Mouse (Mus musculus) kidney, postnatal 10 days (tissue): ENCODE measurements at regions not wholly inside any gene's neighbourhood (a gene's known extent, or its start where the extent isn't known, plus 50 kb on each side); places are given as distances from the start of the nearest gene placed in this dataset.

Experiments
- DNase-seq: peaks from one replicate; pipeline ENCODE4 v3.0.0; 2021; ENCODE audit warnings: mixed read lengths

DNA sequence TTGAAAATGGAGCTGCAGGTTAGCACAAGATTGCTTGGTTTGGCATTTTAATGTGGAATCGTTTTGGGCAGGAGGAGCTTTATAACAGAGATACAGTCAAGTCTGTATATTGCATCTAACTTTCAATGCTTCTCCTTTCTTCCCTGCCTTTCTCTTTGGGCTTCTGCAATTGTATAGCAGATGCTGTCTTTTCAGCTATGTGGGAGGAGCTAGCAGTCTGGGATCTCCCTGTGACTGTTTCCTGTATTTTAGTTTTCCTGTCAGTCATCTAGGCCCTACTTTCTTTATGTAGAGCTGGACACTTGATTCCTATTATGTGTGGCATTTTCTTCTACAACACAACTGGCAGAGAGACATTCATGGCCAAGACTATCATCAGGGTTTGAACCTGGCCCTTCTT, 313.5 kb downstream of the Bcl11a start:
- DNase-seq = no peak

DNA sequence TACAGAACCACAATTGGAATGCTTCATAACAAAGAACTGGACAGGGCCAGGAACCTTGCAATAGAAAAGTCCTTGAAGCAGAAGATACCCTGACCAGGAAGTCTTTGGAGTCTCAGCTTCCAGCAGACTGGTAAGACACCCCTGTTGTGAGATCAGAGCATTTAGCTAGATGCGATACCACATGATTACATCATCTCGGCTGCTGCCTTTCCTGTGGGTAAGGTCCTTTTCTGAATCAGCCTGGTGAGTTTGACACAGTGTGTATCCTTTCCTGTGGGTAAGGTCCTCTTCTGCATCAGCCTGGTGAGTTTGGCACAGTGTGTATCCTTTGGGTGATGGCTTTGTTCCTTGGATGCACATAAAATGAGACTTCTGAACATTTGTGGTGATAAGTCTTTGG, 317.6 kb downstream of the Bcl11a start:
- no peak for DNase-seq

GRCm38 (mm10) chr11:24396911-24397310, 319.1 kb downstream of the Bcl11a start:
- no peak for DNase-seq

- no peak for DNase-seq
These were observed 319.9 kb downstream of the Bcl11a start for GRCm38 (mm10) chr11:24397710-24398109.

- DNase-seq = no peak
These were observed 323.3 kb downstream of the Bcl11a start for GRCm38 (mm10) chr11:24401151-24401550.

- DNase-seq = no peak
These were observed 324.3 kb downstream of the Bcl11a start for GRCm38 (mm10) chr11:24402127-24402526.

DNA sequence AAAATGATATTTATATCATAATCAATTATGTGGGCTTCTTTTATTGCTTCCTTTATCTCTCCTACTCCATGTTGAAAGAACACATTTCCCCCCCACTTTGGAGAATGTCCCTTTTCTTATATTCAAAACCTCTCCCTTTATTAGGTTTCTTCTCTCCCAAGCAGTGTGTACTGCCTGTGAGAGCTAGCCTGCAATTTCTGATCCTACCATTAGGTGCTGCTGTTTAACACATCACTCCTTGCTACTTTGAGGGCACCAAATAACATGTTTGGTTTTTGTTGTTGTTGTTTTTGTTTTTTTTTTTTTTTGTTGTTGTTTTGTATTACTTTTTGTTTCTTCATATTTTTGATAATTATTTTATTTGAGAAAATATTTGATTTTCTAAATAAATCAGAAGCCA, 336.9 kb downstream of the Bcl11a start:
- no peak for DNase-seq

DNA sequence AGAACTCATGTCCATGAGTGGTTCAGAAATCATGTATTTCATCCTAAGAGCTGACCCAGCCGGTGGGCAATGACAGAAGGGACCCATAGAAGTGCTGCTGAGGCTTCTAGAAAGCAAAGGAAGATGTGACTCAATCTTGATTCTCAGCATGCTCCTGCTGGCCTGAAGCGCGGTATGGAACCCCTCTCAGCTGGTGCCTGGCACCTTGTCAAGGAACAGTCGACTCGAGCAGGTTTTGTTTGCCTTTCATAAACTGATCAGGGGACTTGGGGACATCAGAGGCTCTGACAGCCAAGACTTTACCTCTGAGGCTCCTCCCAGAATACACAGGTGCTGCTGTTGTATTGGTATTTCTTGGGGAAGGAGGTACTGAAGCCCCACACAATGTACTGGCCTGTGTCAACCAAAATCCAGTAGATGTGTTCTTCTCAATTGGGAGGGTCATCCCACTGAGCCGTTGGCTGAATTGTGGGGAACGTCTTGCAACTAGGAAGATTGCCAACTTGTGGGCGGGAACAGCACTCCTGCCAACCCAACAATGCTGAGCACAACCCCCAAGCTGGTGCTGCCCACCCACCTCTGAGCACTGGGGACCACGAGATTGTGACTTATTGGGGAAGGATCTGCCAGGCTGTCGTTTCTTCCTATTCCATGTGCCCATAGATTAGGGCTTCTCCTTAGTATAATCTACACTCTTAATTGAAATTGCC, 344.4 kb downstream of the Bcl11a start:
- no peak for DNase-seq

- DNase-seq = no peak
These were observed 345.4 kb downstream of the Bcl11a start for GRCm38 (mm10) chr11:24423278-24423677.

DNA sequence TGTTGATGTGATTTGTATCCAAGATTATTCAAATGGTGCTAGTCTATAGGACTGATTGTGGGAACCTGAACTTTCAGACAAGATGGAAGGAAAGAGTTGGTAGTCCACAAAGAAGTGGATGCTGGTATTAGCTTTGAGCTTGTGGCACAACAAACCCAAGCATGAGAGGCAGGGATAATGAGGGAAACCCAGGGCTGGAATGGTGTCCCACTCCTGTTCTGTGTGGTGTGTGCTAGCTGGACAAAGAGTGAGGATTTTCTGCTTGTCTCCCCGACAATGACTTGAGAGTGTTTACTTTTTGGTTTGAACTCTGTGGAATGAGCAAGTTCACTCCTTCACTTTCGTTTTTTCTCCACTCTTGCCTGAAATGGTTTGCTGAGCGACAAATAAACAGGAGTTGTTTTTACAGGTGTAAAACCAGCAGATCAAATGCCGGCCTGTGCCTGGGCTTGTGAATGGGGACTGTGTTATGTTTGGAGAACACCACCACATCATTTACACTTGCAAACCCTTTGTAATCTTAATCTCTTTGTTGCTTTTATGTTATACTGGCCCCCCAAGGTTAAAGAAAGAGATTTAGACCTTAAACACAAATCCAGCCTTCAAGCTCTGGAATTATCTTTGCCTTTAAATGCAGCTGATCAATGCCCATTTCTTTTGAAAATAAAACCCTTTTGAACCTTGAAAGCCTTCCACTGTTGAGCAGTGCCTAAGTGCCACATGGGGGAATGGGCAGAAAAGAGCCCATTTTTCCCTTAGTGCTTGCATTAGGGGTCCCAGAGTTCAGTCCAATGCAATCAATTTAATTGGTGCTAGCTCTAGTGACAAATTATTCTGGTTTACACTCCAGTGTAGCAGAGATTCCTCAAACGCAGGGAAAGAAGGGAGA, 349.4 kb downstream of the Bcl11a start:
- no peak for DNase-seq

- DNase-seq = no peak
These were observed 370.8 kb downstream of the Bcl11a start for GRCm38 (mm10) chr11:24448608-24449007.

- DNase-seq = no peak
These were observed 374.4 kb downstream of the Bcl11a start for GRCm38 (mm10) chr11:24452267-24452666.

DNA sequence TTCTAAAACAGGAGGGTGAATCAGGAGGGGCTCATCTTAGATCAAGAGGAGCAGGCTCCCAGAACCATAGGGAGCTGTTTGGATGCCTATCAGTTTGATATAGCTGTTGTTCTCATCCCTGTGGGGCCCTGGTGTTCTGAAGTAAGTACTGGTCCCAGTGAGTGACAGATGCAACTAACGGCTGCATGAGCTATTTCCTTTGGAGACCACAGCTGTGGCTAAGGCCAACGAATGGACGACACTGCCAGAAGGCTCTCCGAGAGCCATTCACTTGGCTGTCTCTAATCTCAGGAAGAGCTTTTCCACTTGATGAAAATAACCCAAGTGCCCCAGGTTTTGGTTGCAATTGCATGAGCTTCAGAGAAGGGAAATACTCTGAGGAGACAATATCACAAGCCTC, 386.8 kb downstream of the Bcl11a start:
- DNase-seq = no peak

DNA sequence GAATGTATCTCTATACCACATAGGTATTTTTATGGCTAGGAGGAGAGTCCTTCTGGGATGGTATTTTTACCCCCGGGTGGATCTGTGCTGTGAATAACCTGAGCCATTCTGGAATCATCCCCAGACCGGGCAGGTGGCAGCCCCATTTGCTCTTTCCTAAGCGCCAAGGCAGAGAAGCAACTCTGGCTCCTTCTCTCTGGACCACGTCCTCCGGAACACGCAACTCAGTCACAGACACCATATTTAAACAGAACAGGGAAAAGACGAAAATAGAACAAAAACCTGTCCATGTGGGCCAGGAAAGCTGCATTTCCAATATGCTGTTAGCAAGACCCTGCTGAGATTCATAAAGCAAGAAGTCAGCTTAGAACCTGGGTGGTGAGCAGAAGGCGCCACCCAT, 389.6 kb downstream of the Bcl11a start:
- no peak for DNase-seq

- no peak for DNase-seq
These were observed 392.6 kb downstream of the Bcl11a start for GRCm38 (mm10) chr11:24470469-24470868.

DNA sequence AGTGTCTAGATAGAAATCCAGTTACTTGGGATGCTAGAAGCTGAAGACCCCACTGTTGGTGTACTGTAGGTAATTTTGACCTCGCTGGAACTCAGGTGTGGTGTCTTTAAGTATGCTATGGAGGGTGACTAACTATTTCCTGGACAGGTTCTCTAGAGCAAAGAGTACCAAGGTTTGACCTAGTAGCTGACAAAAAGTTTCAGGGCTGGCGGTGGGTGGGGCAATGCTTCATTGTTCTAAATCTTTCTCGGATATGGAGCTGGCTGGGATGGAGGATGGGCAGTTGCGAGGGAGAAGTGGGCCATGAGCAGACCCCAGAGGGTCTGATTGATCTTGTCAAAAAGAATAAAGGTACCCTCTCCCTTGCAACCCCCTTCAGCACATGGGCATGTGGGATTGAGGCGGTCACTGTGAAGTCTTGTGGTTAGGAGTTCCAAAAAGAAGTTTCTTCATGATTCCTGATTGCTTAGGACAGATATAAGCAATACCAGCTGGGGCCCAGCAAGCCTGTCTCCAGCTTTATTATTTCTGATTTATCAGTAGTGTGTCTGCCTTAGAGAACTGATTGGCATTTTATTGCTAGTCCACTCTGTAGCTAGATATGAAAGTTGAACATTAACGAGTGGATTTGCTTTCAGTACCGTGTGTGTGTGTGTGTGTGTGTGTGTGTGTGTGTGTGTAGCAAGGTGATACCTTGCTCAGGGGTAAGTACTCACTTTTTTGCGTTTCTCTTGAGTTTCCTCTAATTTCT, 394.9 kb downstream of the Bcl11a start:
- DNase-seq = no peak

- no peak for DNase-seq
These were observed 395.6 kb downstream of the Bcl11a start for GRCm38 (mm10) chr11:24473368-24474010.

- DNase-seq = no peak
These were observed 425.0 kb downstream of the Bcl11a start for GRCm38 (mm10) chr11:24502722-24503424.

DNA sequence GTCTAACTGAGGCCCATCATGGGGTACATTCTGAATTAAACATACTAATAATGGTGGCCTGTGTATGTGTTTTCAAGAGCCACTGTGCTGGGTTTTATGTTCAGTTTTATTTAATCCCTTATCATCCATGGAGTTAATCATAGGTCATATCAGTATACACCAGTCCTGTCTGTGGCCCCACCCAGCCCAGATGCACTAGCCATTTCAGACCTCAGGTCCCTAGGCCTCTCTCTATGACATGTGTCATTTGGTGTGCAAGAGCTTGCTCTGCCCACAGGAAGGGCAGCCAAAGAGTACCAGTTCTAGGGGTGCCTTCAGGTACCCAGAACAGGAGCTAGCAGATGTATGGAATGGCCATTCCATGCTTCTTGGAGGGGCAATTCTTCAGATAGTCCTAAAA, 437.7 kb downstream of the Bcl11a start:
- DNase-seq = no peak

GRCm38 (mm10) chr11:24535462-24535861, 457.6 kb downstream of the Bcl11a start:
- DNase-seq = no peak

DNA sequence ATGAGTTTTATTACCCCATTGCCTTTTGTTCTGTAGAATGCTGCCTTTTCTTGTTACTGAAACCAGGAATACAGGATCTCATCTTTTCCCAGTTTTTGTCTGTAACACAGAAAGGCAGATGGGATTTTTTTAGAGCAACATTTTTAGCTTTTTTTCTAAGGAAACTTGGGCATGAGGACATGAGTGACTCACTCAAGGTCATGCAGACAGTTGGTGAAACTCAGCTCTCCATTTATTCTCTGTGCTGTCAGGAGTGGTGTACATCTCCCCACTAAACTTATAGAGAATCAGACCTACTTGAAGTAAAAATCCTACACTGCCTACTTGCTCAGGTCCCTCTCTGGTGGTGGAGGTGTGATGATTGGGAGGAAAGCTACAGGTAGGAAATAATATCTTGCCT, 459.9 kb downstream of the Bcl11a start:
- no peak for DNase-seq

DNA sequence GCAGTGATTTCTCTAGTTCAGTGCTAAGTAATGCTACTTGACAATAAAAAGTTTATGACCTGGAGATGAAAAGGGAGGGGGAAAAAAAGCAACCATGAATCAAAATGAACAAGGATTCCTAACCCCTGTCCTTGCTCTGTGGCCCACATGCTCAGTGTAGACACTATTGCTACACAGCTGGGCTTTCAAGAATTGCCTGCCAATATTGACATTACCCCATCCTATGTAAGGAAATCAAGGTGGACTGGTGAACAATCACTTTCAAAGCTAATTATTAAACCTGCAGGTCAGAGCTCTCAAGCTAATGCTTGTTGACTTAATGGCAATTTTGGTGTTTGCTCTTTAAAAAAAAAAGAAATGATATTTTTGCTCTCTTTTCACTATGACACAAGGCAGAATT, 491.8 kb downstream of the Bcl11a start:
- DNase-seq = no peak
